Mouse (Mus musculus): ENCODE results near the gene Dusp6.

Gene Dusp6

GRCm38 (mm10) chr10:99273006-99273405 is 10.0 kb downstream of the Dusp6 start:
- no peak for DNase-seq (ENCODE audit: low read depth, low spot score)

DNA sequence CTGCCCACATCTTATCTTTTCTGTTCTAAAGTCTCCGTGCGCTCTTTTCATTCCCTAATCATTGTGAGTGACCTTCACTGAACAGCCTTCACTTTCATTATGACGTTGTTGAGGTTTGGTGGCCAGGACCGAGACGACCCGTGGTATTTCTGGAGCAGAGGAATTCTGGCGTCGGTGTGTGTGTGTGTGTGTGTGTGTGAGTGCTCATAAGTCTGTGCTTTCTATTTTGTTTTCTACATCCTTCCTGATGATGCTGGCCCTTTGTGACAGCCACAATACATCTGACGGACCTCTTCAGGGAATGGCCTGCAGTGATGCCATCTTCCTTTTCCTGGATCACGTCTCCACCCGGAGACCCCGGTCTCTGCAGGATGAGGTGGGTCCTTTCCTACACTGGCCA is 11.6 kb downstream of the Dusp6 start:
- DNase-seq (ENCODE audit: low read depth, low spot score): no peak

DNA sequence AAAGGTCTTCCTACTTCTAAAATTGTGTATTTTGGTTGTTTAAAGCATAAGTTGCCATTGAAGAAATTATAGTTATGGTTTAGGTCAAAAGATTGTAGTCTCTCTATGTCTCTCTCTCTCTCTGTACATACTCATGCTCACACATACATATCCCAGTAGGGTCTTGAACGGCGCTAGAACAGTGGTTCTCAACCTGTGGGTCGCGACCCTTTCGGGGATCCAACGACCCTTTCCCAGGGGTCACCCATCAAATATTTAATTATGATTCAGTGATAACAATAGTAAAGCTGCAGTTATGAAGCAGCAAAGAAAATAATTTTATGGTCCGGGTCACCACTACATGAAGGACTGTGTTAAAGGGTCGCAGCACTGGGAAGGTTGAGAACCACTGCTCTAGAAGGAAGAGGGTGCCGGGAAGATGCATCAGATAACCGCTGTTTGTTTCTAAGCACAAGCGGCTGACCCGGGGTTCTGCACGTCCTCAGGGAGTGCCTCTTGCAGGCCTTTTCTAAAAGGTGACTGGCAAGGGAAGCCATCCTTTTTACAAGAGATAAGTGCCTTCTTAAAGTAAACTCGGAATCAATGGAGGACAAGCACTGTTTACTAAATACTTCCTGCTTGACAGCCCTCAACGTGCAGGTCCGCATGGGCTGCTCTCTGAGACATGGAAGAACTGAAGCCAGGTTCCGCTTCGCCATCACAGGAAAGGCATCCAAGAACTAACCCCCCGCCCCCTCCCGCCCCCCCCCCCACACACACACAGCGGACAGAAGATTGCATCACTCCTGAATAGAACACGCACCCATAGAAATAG is 16.2 kb downstream of the Dusp6 start:
- DNase-seq (ENCODE audit: low read depth, low spot score): no peak

GRCm38 (mm10) chr10:99283981-99284385 is 21.0 kb downstream of the Dusp6 start:
- no peak for DNase-seq (ENCODE audit: low read depth, low spot score)

DNA sequence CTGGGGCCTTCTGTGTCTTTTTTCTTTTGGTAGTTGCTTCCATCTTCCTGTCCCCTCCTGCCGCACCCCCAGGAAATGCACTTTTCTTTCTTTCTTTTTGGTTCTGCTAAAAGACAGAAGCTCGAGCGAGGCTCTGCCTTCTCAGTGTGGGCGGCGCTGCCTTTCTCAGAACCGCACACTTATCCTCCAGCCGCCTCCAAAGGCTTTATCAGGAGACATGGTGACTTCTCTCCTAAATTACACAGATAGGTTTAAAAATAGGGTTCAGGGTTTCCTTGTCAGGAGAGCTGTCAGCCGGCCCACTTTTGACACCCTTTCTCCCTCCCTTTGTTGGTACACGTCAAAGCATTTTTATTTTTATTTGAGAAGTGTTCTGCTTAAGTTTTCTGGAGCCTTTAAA is 21.9 kb downstream of the Dusp6 start:
- DNase-seq (ENCODE audit: low read depth, low spot score): no peak

DNA sequence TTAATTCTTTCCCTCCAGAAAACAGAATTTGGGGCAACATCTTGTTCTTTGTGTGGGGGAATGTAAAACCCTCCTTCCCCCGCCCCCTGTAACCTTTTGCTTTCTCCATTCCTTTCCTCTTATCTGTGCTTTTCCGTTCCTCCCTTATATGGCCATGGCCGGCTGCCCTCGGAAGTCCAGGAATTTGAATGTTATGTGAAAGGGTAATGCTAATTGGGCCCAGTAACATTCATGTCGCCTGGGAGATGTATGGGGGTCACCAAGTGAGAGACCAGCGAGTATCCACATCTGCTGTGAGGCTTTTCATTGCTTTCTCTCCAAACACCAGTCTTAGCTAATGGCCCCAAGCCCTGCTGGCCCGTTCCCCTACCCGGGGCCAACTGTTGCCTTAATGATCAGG is 22.7 kb downstream of the Dusp6 start:
- no peak for DNase-seq (ENCODE audit: low read depth, low spot score)

- no peak for DNase-seq (ENCODE audit: low read depth, low spot score)
Observed at GRCm38 (mm10) chr10:99286213-99286612, 23.2 kb downstream of the Dusp6 start.

DNA sequence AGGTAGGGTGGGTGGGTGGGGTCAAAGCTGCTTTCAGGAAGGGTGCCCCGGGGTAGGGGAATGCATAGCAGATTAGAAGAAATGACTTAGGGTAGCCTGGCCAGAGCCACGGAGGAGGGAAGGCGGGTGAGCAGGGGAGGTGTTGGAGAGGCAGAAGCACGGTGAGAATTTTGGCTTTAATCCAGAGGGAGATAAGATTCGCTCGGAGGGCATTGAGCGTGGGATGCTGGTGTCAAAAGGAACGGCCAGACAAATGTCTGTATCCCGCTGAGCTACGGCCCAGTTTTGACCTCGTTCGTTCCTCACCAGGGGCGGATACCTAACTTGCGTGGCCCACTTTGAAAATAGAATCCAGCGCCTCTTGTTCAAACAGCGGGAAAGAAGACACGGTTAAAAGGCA is 23.8 kb downstream of the Dusp6 start:
- no peak for DNase-seq (ENCODE audit: low read depth, low spot score)

DNA sequence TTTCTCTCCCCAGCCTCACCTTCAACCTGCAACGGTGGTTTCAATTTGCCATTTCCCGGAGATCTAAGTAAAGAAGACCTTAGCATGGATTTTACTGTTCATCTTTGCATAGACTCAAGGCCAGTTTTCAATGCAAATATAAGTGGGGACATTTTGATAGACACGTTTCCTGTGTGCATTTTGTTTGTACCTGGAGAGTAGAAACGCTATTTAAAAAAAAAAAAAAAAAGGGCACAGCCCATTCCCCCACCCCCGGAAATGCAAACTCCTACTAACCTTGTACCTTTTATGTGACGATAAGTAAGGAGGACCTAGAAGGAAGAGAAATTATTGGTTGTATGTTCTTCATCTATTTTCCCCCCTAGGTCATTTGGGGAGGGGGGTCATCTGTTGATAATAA is 24.2 kb downstream of the Dusp6 start:
- DNase-seq (ENCODE audit: low read depth, low spot score): no peak

DNA sequence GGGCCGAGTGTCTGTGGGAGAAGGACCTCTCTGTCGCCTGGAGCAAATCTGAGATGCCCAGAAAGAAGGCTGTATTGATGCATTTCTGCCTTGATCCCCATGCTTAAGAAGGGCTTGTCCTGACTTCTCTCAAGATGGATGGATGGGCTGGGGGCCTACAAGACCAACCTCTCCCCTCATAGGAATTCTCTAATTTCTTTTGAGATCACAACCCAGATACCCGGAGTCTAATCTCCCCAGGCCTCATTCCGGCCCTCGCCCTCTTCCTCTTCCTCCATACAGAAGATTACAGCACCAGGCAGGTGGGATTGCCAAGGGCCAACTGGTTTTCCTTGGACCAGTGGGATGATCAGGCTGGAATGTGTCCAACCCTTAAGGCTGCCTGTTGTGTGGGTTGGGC is 26.1 kb downstream of the Dusp6 start:
- DNase-seq (ENCODE audit: low read depth, low spot score): no peak

DNA sequence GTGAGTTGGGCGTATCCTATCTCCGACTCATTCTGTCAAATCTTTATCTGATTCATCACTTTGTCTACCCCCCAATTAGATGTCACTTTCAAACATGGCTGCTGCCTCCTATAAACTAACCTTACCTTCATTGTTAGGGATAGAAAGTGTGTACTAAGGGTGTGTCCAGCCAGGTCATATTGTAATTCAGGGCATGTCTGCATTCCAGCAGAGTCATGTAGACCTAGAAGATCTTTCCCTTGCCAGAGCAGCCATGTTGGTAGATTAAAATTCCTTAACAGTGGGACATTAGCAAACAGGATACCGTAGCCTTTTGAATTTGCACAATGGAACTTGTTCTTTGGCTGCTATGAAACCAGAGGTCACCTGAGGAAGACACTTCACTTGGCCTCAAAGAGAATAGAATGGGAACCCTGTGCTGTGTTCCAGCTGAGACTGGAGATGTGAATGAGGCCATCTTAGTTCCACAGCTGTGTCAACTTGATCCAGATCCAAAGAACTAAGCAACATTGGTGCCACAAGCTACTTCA is 30.1 kb downstream of the Dusp6 start:
- no peak for DNase-seq (ENCODE audit: low read depth, low spot score)

- no peak for DNase-seq (ENCODE audit: low read depth, low spot score)
Observed at GRCm38 (mm10) chr10:99297721-99298120, 34.7 kb downstream of the Dusp6 start.

DNA sequence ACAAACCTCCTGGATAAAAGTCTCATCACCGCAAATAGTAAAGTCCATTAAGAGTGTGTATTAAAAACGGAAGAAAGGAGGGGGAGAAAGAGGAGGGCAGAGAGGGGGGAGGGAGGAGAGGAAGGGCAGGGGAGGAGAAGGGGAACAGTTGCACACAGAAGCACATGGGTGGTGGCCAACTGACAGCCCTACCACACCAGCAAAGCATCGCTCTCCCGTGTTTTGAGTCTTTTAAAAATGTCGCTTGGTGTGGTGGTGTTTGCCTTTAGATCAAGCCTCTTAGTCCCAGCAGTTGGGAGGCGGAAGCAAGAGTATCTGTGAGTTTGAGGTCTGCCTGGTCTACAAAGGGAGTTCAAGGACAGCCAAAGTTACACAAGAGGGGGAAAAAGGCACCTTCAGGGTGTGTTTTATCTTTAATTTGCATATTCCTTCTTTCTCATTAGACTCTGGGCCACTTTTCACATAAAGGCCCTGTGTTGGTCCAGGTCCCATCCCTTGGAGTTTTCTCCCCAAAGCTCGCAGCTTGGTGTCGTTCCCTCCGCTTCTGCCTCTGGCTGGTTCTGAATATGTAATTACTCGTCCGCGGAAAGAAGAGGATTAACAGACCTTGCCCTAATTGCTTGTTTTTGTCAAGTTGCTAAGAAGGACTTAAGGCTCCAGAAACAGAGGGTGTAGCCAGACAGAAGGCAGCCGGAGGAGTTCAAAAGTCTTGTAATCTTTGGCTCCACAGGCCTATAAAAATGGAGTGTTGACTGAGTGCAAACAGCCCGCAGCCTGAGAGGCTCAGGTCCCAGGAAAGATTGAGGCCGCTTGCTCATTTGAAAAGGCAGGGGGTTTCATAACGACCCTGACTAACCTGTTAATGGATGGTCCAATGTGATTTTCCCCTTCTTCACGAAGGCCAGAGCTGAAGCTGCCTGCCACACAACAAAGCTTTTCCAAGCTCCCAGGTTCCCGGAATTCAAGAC is 35.6 kb downstream of the Dusp6 start:
- no peak for DNase-seq (ENCODE audit: low read depth, low spot score)

DNA sequence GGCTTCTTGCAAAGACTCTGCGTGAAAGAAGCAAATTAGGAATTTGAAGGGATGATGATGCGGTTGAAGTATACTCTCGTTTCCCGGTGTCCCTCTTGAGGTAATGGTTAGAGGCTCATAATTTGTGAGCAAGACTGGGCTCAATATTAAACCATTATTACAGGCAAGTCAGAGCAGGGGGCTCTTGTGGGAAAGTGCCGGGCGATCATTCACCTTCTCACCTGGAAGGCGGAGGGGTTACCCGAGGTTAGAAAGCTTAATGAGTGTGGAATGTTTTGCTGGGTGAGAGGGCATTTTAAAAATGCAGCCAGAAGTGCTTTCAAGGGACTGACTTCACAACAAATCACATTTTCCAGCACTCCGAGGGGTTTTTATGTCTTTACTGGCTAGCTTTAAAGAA is 36.3 kb downstream of the Dusp6 start:
- no peak for DNase-seq (ENCODE audit: low read depth, low spot score)

DNA sequence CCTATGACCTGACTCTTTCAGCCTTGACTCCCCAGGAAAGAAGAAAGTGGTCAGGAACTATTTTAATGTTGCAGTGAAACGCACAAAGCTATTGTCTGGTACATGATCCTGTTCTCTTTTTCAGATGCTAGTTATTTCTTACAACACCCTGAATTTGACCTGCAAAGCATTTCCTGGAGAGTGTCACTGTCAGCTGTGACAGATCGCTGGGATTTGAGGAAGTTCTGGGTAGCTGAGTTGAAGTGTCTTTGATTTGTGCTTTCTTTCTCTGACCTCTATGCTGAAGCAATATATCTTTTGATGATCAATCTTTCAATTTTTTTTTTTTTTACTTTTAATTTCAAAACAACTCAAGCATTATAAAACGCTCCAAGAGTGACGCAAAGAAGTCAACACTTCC is 39.0 kb downstream of the Dusp6 start:
- DNase-seq (ENCODE audit: low read depth, low spot score): no peak

DNA sequence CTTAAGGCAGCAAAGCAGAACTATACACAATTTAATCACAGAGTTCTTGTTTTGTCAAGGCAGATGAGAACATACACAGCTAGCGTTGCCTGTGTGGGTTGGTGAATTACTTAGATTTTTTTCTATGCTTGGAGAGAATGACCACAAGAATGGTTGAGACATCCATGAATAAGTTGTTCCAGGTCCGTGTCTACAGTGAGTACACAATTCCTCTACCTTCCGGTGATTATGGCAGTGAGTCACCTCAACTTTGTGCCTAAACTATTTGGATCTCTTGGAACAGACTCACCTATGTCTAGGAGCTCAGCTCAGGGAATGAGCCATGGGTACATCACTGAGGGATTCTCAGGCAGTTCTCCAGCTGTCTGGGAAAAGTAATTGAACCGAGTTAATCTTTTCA is 45.8 kb downstream of the Dusp6 start:
- no peak for DNase-seq (ENCODE audit: low read depth, low spot score)

GRCm38 (mm10) chr10:99309617-99310016 is 46.6 kb downstream of the Dusp6 start:
- no peak for DNase-seq (ENCODE audit: low read depth, low spot score)

GRCm38 (mm10) chr10:99310204-99310603 is 47.2 kb downstream of the Dusp6 start:
- DNase-seq (ENCODE audit: low read depth, low spot score): no peak

DNA sequence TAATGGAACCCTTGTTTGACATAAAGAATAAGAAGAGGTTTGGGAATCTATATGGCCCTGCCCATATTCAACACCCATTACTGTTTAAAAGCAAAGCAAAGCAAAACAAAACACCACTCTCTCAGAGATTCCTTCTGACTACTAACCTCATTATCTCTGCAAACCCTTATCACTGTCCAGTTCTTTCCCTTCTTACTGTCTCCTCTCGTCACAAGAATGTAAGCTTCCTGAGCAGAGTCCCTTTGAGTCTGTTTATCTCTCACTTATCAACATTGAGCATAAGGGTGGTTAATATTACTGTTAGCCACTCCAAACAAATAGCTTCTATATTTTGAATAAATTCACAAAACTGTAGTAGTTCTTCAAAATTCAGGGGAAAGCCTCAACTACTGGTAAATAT is 48.9 kb downstream of the Dusp6 start:
- DNase-seq (ENCODE audit: low read depth, low spot score): no peak

DNA sequence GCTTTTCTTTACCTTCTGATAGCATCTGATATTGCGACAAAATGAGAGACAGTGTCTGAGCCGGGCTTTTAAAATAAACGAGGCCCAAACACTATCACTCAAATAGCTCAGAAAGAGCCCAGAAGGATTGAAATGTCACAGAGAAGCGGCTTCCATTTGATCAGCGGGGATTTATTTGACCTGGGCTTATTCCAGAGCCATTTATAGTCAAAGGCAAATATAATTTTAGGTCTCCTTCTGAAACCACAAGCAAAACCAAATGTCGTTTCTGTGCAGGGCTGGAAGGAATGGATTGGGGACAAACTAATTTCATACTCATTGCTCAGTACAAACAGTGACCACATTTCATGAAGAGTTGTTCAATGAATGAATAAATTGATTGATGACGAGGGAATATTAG is 51.3 kb downstream of the Dusp6 start:
- no peak for DNase-seq (ENCODE audit: low read depth, low spot score)

GRCm38 (mm10) chr10:99317057-99317456 is 54.0 kb downstream of the Dusp6 start:
- DNase-seq (ENCODE audit: low read depth, low spot score): no peak

All from WW6 (cell line).